Mouse (Mus musculus) megakaryocyte, embryonic 14.5 days (primary cell): ENCODE results near the gene Dnajb13.

Experiments
- FLI1 ChIP-seq: IDR thresholded peaks from 2 replicates; pipeline ENCODE4 v1.6.1; 2012; ENCODE audit warnings: low read length, inconsistent platforms, mixed read lengths
- GATA1 ChIP-seq: IDR thresholded peaks from 3 replicates; pipeline ENCODE4 v1.6.1; 2012; ENCODE audit warnings: mixed read lengths, low read length, inconsistent platforms, borderline replicate concordance

- no peak for TF ChIP-seq GATA1
- no peak for TF ChIP-seq FLI1
Observed at GRCm38 (mm10) chr7:100522222-100522621, 7.5 kb upstream of the Dnajb13 start.
